Mouse (Mus musculus): ENCODE measurements around the gene Kif17. TPM values are rescaled to one million over a fixed set of nuclear protein-coding genes. Genes with fewer than 3 reads are reported as not detected.
"Not testable (repeated sequence)": the region's sequence is repeated elsewhere in the genome, so short reads cannot be mapped to it uniquely, and the experiment has no call there.

Gene Kif17
- total RNA-seq, 4 experiments from 2014 or later, result 0.11 to 0.22 (median 0.14) TPM; not detected in 1

- DNase-seq (ENCODE audit: low spot score), result no peak
Observed at GRCm38 (mm10) chr4:138313021-138313420, 62.8 kb downstream of the Kif17 start.

- DNase-seq (ENCODE audit: low spot score), result no peak
Observed at GRCm38 (mm10) chr4:138313795-138314194, 63.6 kb downstream of the Kif17 start.

- no peak for DNase-seq (ENCODE audit: low spot score)
Observed at GRCm38 (mm10) chr4:138315781-138316180, 65.5 kb downstream of the Kif17 start.

- DNase-seq (ENCODE audit: low spot score), result no peak
Observed at GRCm38 (mm10) chr4:138316369-138316768, 66.1 kb downstream of the Kif17 start.

GRCm38 (mm10) chr4:138318509-138319266 is 68.5 kb downstream of the Kif17 start:
- no peak for DNase-seq (ENCODE audit: low spot score)

GRCm38 (mm10) chr4:138319508-138319907 is 69.3 kb downstream of the Kif17 start:
- DNase-seq (ENCODE audit: low spot score), result peak; percentile 87

- no peak for DNase-seq (ENCODE audit: low spot score)
Observed at GRCm38 (mm10) chr4:138320711-138321110, 70.5 kb downstream of the Kif17 start.

GRCm38 (mm10) chr4:138321488-138321887 is 71.3 kb downstream of the Kif17 start:
- DNase-seq (ENCODE audit: low spot score), result no peak

- no peak for DNase-seq (ENCODE audit: low spot score)
Observed at GRCm38 (mm10) chr4:138322692-138323091, 72.5 kb downstream of the Kif17 start.

- no peak for DNase-seq (ENCODE audit: low spot score)
Observed at GRCm38 (mm10) chr4:138323753-138324152, 73.5 kb downstream of the Kif17 start.

- no peak for DNase-seq (ENCODE audit: low spot score)
Observed at GRCm38 (mm10) chr4:138324451-138324850, 74.2 kb downstream of the Kif17 start.

- DNase-seq (ENCODE audit: low spot score), result peak; percentile 98
Observed at GRCm38 (mm10) chr4:138325466-138326076, 75.3 kb downstream of the Kif17 start.

GRCm38 (mm10) chr4:138326077-138326695 is 76.0 kb downstream of the Kif17 start, which contains the start of gene Pink1:
TSS of gene Pink1 (minus strand) at chr4:138326307.
- DNase-seq (ENCODE audit: low spot score), result peak; percentile 92

GRCm38 (mm10) chr4:138327155-138327554 is 76.9 kb downstream of the Kif17 start:
- not testable (repeated sequence) for DNase-seq (ENCODE audit: low spot score)

GRCm38 (mm10) chr4:138327891-138328470 is 77.7 kb downstream of the Kif17 start:
- no peak for DNase-seq (ENCODE audit: low spot score)

GRCm38 (mm10) chr4:138330264-138330671 is 80.0 kb downstream of the Kif17 start:
- DNase-seq (ENCODE audit: low spot score), result no peak

GRCm38 (mm10) chr4:138331647-138332046 is 81.4 kb downstream of the Kif17 start:
- DNase-seq (ENCODE audit: low spot score), result no peak

GRCm38 (mm10) chr4:138333135-138333534 is 82.9 kb downstream of the Kif17 start:
- DNase-seq (ENCODE audit: low spot score), result no peak

- DNase-seq (ENCODE audit: low spot score), result no peak
Observed at GRCm38 (mm10) chr4:138335036-138335435, 84.8 kb downstream of the Kif17 start.

GRCm38 (mm10) chr4:138335648-138336047 is 85.4 kb downstream of the Kif17 start:
- DNase-seq (ENCODE audit: low spot score), result no peak

- DNase-seq (ENCODE audit: low spot score), result no peak
Observed at GRCm38 (mm10) chr4:138336876-138337275, 86.6 kb downstream of the Kif17 start.

- DNase-seq (ENCODE audit: low spot score), result no peak
Observed at GRCm38 (mm10) chr4:138337341-138337740, 87.1 kb downstream of the Kif17 start.

All from heart, adult 8-10 months (tissue).